Mouse (Mus musculus): ENCODE measurements at regions not wholly inside any gene's neighbourhood (a gene's known extent, or its start where the extent isn't known, plus 50 kb on each side); places are given as distances from the start of the nearest gene placed in this dataset.

- no peaks in the 10 kb centered on the region for H3K36me3 ChIP-seq (ENCODE audit: control insufficient read depth, insufficient read depth, low read length, poor library complexity, severe bottlenecking)
- DNase-seq (ENCODE audit: low read depth, low spot score), result no peak
- H3K27me3 ChIP-seq (ENCODE audit: control insufficient read depth, insufficient read depth, low read length, poor library complexity, severe bottlenecking), result no peaks in the 10 kb centered on the region; the same call in 1 of the 2 replicates
These were observed 290.2 kb upstream of the Trib2 start for GRCm38 (mm10) chr12:16106946-16107345.

- no peak for DNase-seq (ENCODE audit: low read depth, low spot score)
These were observed 282.1 kb upstream of the Trib2 start for GRCm38 (mm10) chr12:16098840-16099239.

DNA sequence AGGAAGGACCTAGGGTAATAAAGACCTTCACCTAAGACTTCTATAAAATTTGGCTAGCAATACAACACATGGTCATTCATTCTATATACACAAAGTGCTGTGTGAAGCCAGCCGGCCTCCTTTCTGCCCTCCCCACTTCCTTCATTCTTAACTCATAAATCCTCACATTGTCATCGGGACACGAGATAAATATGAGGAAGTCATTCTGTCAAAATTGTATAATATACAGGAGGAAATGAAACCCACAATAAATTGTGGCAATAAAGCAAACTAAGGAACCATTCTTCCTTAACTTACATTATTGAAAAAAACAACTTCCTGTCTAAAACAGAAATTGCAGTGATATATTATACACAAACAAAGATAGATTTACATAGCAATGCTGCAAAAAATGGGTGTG is 275.9 kb upstream of the Trib2 start:
- DNase-seq (ENCODE audit: low read depth, low spot score), result peak; percentile 45
- Histone ChIP-seq H3K36me3 (ENCODE audit: control insufficient read depth, insufficient read depth, low read length, poor library complexity, severe bottlenecking) (no peaks in the 10 kb centered on the region), H3K27me3 (ENCODE audit: control insufficient read depth, insufficient read depth, low read length, poor library complexity, severe bottlenecking) (no peaks in the 10 kb centered on the region)

More at GRCm38 (mm10) chr12:16098840-16099239, 282.1 kb upstream of the Trib2 start:
- no peaks in the 10 kb centered on the region for H3K36me3 ChIP-seq (ENCODE audit: control insufficient read depth, insufficient read depth, low read length, poor library complexity, severe bottlenecking)
- H3K27me3 ChIP-seq (ENCODE audit: control insufficient read depth, insufficient read depth, low read length, poor library complexity, severe bottlenecking), result no peaks in the 10 kb centered on the region

GRCm38 (mm10) chr12:16091336-16091735 is 274.6 kb upstream of the Trib2 start:
- H3K27me3 ChIP-seq (ENCODE audit: control insufficient read depth, insufficient read depth, low read length, poor library complexity, severe bottlenecking), result no peaks in the 10 kb centered on the region
- H3K36me3 ChIP-seq (ENCODE audit: control insufficient read depth, insufficient read depth, low read length, poor library complexity, severe bottlenecking), result no peaks in the 10 kb centered on the region
- DNase-seq (ENCODE audit: low read depth, low spot score), result no peak

GRCm38 (mm10) chr12:16083176-16083575 is 266.5 kb upstream of the Trib2 start:
- DNase-seq (ENCODE audit: low read depth, low spot score), result no peak
- H3K36me3 ChIP-seq (ENCODE audit: control insufficient read depth, insufficient read depth, low read length, poor library complexity, severe bottlenecking), result no peaks in the 10 kb centered on the region
- no peaks in the 10 kb centered on the region for H3K27me3 ChIP-seq (ENCODE audit: control insufficient read depth, insufficient read depth, low read length, poor library complexity, severe bottlenecking)

DNA sequence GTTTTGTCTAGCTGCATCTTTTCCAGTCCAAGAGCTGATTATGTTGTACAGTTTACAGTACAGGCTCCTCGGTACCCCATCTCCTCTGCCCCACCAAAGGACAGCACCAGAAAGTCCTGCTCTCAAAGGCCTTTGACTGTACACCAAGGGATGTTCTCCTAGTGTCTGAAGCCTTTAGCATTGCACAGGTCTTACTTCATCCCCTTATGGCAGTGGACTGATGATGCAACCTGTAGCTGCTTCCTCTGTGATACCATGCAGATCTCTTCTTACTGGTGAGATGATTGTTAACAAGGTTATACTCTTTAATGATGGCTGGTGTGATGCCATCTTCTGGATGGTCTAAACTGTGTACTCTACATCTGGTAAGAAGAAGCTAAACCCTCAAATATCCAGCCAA is 260.5 kb upstream of the Trib2 start:
- no peak for DNase-seq (ENCODE audit: low read depth, low spot score)
- Histone ChIP-seq H3K36me3 (ENCODE audit: control insufficient read depth, insufficient read depth, low read length, poor library complexity, severe bottlenecking) (no peaks in the 10 kb centered on the region), H3K27me3 (ENCODE audit: control insufficient read depth, insufficient read depth, low read length, poor library complexity, severe bottlenecking) (no peaks in the 10 kb centered on the region)

- DNase-seq (ENCODE audit: low read depth, low spot score), result no peak
- Histone ChIP-seq H3K36me3 (ENCODE audit: control insufficient read depth, insufficient read depth, low read length, poor library complexity, severe bottlenecking) (no peaks in the 10 kb centered on the region), H3K27me3 (ENCODE audit: control insufficient read depth, insufficient read depth, low read length, poor library complexity, severe bottlenecking) (no peaks in the 10 kb centered on the region)
These were observed 259.2 kb upstream of the Trib2 start for GRCm38 (mm10) chr12:16075962-16076361.

- no peaks in the 10 kb centered on the region for H3K36me3 ChIP-seq (ENCODE audit: control insufficient read depth, insufficient read depth, low read length, poor library complexity, severe bottlenecking)
- no peak for DNase-seq (ENCODE audit: low read depth, low spot score)
- H3K27me3 ChIP-seq (ENCODE audit: control insufficient read depth, insufficient read depth, low read length, poor library complexity, severe bottlenecking), result no peaks in the 10 kb centered on the region
These were observed 252.2 kb upstream of the Trib2 start for GRCm38 (mm10) chr12:16068940-16069339.

DNA sequence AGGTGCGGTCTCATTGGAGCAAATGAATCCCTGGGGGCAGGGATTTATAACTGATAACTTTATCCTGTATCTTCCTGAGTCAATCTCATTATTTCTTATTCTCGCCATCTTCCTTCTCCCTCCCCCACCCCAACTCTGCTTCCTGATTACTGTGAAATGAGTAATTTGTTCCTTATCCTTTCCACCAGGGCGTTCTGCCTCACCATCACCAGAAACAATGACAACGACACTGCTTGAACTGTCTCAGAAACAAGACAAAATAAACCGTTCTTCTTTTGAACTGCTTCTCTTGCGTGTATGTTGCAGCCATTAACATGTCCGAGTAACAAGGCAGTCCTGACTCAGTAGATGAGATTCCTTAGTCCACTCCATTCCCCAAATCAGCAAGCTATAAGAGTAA is 246.0 kb upstream of the Trib2 start:
- no peaks in the 10 kb centered on the region for H3K36me3 ChIP-seq (ENCODE audit: control insufficient read depth, insufficient read depth, low read length, poor library complexity, severe bottlenecking)
- no peak for DNase-seq (ENCODE audit: low read depth, low spot score)
- H3K27me3 ChIP-seq (ENCODE audit: control insufficient read depth, insufficient read depth, low read length, poor library complexity, severe bottlenecking), result no peaks in the 10 kb centered on the region

- no peak for DNase-seq (ENCODE audit: low read depth, low spot score)
- Histone ChIP-seq H3K36me3 (ENCODE audit: control insufficient read depth, insufficient read depth, low read length, poor library complexity, severe bottlenecking) (no peaks in the 10 kb centered on the region), H3K27me3 (ENCODE audit: control insufficient read depth, insufficient read depth, low read length, poor library complexity, severe bottlenecking) (no peaks in the 10 kb centered on the region)
These were observed 243.7 kb upstream of the Trib2 start for GRCm38 (mm10) chr12:16060461-16060860.

DNA sequence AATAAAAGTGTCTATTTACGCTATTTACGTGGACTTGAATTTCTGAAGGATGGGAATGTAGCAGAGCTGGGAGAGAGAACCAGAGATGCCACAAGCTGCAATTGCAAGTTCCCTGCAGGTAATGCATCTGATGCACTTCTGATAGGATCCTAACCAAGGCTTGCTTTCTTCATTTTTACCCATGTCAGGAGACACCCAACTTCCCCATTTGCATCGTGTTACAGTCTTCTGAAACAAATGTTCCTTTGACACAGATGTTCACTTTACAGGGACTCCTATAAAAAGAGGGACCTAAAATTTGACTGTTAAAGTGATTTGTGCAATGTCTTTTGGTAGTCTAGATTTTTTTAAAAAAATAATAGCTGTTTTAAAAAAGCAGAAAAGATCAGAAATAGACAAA is 241.5 kb upstream of the Trib2 start:
- H3K27me3 ChIP-seq (ENCODE audit: control insufficient read depth, insufficient read depth, low read length, poor library complexity, severe bottlenecking), result no peaks in the 10 kb centered on the region
- H3K36me3 ChIP-seq (ENCODE audit: control insufficient read depth, insufficient read depth, low read length, poor library complexity, severe bottlenecking), result no peaks in the 10 kb centered on the region
- peak; percentile 26 for DNase-seq (ENCODE audit: low read depth, low spot score)

DNA sequence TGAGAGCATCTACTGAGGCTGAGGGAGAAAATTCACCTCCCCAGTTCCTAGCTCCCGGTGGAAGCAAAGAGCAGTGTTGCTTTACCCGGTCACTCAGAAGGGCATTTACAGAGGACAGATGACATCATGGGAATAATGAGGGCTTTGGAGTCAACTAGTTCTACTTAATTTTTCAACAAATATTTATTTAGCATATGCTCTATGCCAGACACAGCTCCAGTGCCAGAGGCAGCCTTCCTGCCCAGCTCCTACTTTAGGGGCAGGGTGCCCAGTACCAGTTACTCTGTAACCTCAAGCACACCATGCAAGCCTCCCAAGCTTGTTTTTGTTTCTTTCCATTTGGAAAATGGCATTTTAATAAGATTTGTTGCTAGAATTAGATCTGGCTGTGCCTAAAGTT is 240.1 kb upstream of the Trib2 start:
- no peak for DNase-seq (ENCODE audit: low read depth, low spot score)
- no peaks in the 10 kb centered on the region for H3K36me3 ChIP-seq (ENCODE audit: control insufficient read depth, insufficient read depth, low read length, poor library complexity, severe bottlenecking)
- H3K27me3 ChIP-seq (ENCODE audit: control insufficient read depth, insufficient read depth, low read length, poor library complexity, severe bottlenecking), result no peaks in the 10 kb centered on the region

DNA sequence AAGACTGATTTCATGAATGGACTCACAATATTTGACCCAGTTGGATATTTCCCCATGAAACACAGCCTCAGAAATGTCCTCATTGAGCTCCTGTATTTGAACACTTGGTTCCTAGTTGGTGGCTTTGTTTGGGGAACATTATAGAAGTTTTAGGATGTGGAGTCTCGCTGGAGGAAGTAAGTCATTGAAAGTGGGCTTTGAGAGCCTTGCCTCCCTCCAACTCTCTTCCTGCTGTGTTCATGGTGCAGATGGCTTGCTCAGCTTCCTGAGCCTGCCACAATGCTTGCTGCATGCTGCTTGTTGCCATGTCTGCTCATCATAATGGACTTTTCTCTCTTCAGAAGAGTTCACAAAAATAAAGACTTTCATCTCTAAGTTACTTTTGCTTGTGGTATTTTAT is 239.5 kb upstream of the Trib2 start:
- Histone ChIP-seq H3K27me3 (ENCODE audit: control insufficient read depth, insufficient read depth, low read length, poor library complexity, severe bottlenecking) (no peaks in the 10 kb centered on the region), H3K36me3 (ENCODE audit: control insufficient read depth, insufficient read depth, low read length, poor library complexity, severe bottlenecking) (no peaks in the 10 kb centered on the region)
- DNase-seq (ENCODE audit: low read depth, low spot score), result no peak

GRCm38 (mm10) chr12:16054591-16054990 is 237.9 kb upstream of the Trib2 start:
- H3K27me3 ChIP-seq (ENCODE audit: control insufficient read depth, insufficient read depth, low read length, poor library complexity, severe bottlenecking), result no peaks in the 10 kb centered on the region
- DNase-seq (ENCODE audit: low read depth, low spot score), result peak; percentile 52
- H3K36me3 ChIP-seq (ENCODE audit: control insufficient read depth, insufficient read depth, low read length, poor library complexity, severe bottlenecking), result no peaks in the 10 kb centered on the region

- Histone ChIP-seq H3K36me3 (ENCODE audit: control insufficient read depth, insufficient read depth, low read length, poor library complexity, severe bottlenecking) (no peaks in the 10 kb centered on the region), H3K27me3 (ENCODE audit: control insufficient read depth, insufficient read depth, low read length, poor library complexity, severe bottlenecking) (no peaks in the 10 kb centered on the region)
- no peak for DNase-seq (ENCODE audit: low read depth, low spot score)
These were observed 237.0 kb upstream of the Trib2 start for GRCm38 (mm10) chr12:16053735-16054134.

DNA sequence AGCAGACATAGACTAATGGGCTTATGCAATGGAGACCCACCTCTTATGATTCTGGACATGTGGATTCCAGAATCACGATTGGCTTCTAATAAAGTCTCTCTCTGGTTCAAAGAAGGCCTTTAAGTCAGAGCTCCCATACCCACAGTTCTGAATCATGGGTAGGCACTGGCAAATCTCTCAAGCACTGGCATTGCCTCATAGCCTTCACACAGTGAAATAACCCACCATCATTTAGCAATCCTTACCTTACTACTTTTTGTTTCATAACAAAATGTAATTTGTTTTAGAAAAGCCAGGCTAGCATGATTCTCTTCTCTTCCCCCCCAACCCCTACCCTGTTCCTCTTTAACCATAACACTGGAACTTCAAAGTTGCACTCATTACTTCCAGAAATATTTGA is 236.3 kb upstream of the Trib2 start:
- Histone ChIP-seq H3K27me3 (ENCODE audit: control insufficient read depth, insufficient read depth, low read length, poor library complexity, severe bottlenecking) (no peaks in the 10 kb centered on the region), H3K36me3 (ENCODE audit: control insufficient read depth, insufficient read depth, low read length, poor library complexity, severe bottlenecking) (no peaks in the 10 kb centered on the region)
- no peak for DNase-seq (ENCODE audit: low read depth, low spot score)

Data from splenic B cell, adult 2 months (primary cell).